Mouse (Mus musculus) heart, postnatal 14 days (tissue): Measurements from ENCODE around the gene Slc8b1. TPM values are rescaled to one million over a fixed set of nuclear protein-coding genes. Genes with fewer than 3 reads are reported as not detected.

ENCODE experiments used
- DNase-seq, 2 experiments: peaks; one replicate each; pipeline ENCODE4 v3.0.0; 2021 to 2022
- intact Hi-C: fragments of 180-260 bp; cut with DNase I; formaldehyde crosslinking; loops from one replicate; pipeline ENCODE4 v1.15.1; 2025
- total RNA-seq, 2 experiments: library from RNA; stranded (reverse); gene quantifications; 2 replicates each; pipeline ENCODE4 v1.2.3; 2021

Gene Slc8b1
- total RNA-seq, 2 experiments from 2014 or later = 8.7 to 16.4 TPM

DNA sequence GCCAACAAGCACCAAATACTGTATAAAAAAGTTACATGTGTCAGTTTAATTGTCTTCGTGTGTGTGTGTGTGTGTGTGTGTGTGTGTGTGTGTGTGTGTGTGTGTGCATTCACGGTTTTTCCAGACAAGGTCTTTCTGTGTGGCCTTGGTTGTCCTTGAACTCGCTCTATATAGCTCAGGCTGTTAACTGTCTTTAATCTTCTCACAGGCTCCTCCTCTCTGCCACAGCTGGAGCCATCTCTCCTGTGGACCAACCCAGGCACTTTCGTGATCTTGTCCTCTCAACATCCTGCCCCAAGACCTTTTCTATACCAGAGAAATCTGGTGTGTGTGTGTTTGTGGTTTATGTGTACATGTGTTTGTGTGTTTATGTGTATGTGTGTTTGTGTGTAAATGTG, 52.9 kb downstream of the Slc8b1 start:
- intact Hi-C loops = no loop called here
- no peak for DNase-seq

GRCm38 (mm10) chr5:120565171-120565905, 54.4 kb downstream of the Slc8b1 start:
- intact Hi-C loops = no loop called here
- no peak for DNase-seq

DNA sequence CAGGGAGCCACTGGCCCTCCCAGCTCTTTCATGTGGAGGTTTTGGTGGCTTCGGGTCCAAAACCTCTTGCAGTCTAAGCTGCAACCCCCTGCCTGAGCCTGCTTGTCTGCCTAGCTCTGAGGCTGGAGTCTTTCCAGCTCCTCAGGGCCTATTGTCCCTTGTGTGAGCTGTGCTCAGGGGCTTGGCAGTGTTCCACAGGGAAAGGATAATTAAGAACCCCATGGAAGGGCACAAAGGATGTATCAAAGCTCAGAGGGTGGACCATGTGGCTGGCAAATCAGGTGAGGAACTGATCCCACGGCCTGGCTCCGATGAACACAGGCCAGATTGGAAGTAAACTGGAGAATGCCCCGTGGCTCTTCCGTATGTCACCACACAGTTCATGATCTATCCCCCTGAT, 55.1 kb downstream of the Slc8b1 start:
- DNase-seq = peak in 1 of 2 experiments; percentile 55
- intact Hi-C loops = no loop called here

DNA sequence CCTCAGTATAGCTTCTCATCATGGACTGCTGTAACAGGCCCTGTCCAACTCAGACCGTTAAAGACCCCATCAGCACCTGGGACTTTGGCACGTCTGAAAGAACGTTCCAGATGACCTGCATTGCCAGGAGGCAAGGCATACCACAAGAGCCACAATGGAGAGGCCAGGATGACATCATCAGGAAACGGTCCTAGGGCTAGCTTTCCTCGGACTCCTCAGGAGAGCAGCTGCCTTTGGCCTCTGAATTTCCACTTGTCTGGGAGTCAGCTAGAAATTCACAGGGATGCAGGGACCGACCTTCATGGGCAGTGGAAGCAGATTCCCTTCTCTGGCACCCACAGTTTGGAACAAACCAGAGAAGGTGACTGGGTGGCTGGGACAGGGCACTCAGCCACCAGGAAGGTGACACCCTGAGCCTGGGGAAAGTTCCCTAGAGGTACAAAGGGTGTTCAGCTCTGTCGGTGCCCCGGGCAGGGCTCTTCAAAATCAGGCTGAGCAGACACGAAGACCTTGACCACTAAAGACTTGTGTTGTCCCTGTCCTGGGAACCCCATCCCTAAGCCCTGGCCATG, 55.8 kb downstream of the Slc8b1 start:
- DNase-seq = no peak
- intact Hi-C loops = no loop called here

DNA sequence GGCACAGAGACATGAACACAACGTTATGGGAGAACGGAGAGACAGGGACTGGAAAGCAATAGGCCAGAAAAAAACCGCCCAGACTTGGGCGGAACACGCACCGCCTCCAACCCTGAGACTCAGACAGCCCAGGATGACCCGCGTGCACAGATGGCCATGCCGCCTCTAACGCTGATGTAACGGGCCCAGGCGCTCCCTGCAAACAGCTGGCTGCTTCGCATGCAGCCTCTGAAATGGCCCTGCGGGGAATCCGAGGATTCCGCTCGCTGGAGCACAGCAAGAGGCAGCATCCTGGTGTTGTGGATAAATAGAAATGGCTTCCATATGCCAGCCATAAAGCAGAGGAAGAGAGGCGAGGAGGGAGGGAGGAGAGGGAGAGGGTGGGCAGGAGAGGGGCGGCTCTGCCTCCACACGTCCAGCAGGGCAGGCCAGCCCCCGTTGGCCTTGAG, 56.3 kb downstream of the Slc8b1 start:
- DNase-seq = peak; percentile 71 to 72
- intact Hi-C loops = no loop called here

GRCm38 (mm10) chr5:120567761-120568211, 56.8 kb downstream of the Slc8b1 start:
- intact Hi-C loops = no loop called here
- no peak for DNase-seq

DNA sequence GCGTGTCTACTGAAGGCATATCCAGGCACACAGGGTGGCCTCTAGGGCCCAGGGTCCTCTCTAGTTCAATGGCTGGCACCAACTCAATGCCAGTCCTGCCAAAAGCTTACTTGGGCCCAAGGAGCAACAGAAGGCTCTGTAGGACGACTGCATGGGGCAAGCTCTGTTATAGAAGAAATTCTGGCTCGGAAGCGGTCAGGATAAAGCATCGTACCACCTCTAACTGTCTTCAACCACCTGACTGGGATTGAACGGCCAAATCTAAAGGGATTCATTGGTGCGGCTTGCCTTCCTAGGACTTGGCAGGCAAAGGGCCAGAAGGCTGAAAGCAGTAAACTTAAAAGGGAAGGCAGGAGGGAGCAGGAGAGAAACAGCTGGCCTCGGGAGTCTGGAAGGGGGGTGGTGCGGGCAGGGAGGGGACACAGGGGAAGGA, 57.4 kb downstream of the Slc8b1 start:
- DNase-seq = no peak
- intact Hi-C loops = no loop called here

- DNase-seq = no peak
- intact Hi-C loops = no loop called here
Measured at GRCm38 (mm10) chr5:120568964-120569363, 58.0 kb downstream of the Slc8b1 start.

GRCm38 (mm10) chr5:120569791-120570190, 58.8 kb downstream of the Slc8b1 start:
- no peak for DNase-seq
- intact Hi-C loops = loop anchor here (2.0 kb wide), 1 partner anchor 17 kb away; no protein-coding TSS in a partner anchor

DNA sequence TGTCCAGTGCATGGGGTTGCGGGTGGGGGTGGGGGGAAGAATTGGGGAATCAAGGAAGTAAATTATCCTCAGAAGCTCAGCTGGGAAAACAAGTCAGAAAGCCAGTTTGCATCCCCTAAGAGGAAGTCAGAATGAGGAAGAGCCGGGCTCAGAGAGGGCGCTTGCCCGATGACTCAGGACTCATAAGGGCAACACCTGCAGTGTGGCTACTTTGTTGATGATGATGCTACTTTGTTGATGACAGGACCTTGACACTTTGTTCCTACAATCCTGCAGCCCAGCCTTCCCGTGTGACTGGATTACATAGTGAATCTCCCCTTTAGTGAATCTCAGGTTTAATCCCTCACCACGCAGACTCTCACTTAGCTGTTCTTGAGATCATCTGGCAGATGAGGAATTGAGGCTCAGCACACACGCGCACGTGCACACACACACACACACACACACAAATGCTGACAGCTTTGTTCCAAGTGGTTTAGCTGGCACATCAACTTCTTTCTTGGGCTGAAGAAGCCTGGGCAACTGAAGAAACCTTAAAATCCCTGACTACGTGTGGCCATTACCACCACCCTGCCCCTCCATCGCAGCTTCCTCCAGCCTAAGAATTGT, 59.4 kb downstream of the Slc8b1 start:
- no peak for DNase-seq
- intact Hi-C loops = loop anchor here (2.0 kb wide), 1 partner anchor 16 kb away; no protein-coding TSS in a partner anchor

DNA sequence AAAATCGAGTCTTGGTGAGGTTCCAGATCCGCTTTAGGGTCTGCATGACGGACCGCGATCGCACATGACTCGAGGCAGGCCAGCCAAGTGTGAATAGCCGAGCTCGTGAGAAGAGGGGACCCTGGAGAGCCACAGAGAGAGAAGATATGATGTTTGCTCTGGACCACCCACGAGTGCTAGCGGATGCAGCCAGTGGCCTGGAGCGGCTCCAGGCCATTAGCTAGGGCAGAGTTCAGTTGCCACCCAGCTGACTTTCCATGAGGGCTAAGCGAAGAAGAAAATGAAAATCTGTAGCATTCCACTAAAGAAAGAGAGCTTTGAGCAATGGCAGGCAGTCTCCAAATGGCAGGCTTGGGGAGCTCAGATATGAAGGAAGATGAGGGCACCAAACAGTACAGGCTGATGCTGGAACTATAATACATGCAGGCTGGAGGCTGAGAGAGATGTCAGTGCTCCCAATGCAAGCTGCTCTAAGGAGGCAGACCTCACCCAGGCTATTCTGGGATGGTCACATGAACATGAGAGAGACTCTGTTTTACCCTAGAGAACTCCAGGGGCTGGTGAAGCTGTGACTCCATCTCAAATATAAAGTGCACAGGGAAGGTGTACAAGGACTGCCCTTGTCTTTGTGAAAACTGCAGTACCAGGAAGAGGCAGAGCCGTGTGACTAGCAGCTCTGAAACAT, 60.2 kb downstream of the Slc8b1 start:
- intact Hi-C loops = loop anchor here (2.0 kb wide), 1 partner anchor 16 kb away; no protein-coding TSS in a partner anchor
- DNase-seq = no peak

GRCm38 (mm10) chr5:120574469-120575063, 63.6 kb downstream of the Slc8b1 start:
- DNase-seq = no peak
- intact Hi-C loops = no loop called here

DNA sequence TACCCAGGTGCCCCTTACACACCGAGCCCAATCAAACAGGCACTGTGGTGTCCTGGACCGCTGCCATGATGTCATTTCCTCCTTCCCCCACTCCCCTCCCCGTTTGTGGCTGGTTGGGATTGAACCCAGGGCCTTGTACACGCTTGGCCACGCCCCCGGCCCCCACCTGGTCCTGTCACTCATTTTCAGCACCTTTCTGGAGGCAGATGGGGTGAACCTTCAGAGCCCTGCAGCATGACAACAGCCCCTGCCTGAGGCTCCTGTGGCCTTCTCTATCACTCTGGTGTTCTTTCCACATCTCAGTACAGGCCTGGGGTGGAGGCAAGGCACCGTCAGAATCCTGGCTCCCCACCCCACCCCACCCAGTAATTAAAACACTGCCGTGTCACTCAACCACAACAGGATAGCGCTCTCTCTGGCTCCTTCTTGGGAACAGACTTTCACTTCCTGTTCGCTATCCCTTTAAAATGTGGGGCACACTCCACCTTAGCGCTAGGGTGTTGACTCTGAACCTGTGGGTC, 65.9 kb downstream of the Slc8b1 start:
- intact Hi-C loops = no loop called here
- no peak for DNase-seq

GRCm38 (mm10) chr5:120577935-120578441, 67.0 kb downstream of the Slc8b1 start:
- intact Hi-C loops = no loop called here
- no peak for DNase-seq

GRCm38 (mm10) chr5:120578504-120579081, 67.6 kb downstream of the Slc8b1 start:
- peak; percentile 75 to 80 for DNase-seq
- intact Hi-C loops = no loop called here

GRCm38 (mm10) chr5:120579211-120579897, 68.4 kb downstream of the Slc8b1 start:
- intact Hi-C loops = no loop called here
- peak; percentile 59 to 66 for DNase-seq

GRCm38 (mm10) chr5:120579898-120580626, 69.1 kb downstream of the Slc8b1 start:
- no peak for DNase-seq
- intact Hi-C loops = no loop called here

DNA sequence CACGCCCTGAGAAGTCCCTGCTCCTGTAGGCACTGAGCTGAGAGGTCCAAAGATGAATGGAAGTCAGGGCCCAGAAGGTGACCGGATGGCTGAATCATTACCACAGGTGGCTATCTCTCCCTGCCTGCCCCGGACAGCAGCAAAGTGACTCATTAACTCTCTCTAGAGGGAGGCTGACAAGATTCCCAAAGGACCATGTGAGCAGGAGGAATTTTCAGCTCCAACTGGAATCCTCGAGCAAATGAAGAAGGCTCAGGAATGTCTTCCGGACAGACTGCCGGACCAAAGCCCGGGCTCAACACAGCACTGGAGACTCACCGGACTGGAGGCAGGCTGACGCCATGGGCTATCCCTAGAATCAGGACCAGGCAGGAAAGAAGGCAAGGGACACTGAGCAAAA, 71.0 kb downstream of the Slc8b1 start:
- no peak for DNase-seq
- intact Hi-C loops = no loop called here
